Mouse (Mus musculus) embryonic fibroblast, embryonic 13.5 days (primary cell): ENCODE measurements around the gene Mfsd5.

Source experiments
- CTCF ChIP-seq: IDR thresholded peaks from 2 replicates; pipeline ENCODE4 v1.5.1; 2011; ENCODE audit warnings: mild to moderate bottlenecking, control low read depth, low read length, moderate library complexity, borderline replicate concordance; ENCODE audit not compliant: insufficient read depth
- POLR2A ChIP-seq: IDR thresholded peaks from 2 replicates; pipeline ENCODE4 v1.6.1; 2011; ENCODE audit warnings: low read depth, mild to moderate bottlenecking, control low read depth, low read length, moderate library complexity

DNA sequence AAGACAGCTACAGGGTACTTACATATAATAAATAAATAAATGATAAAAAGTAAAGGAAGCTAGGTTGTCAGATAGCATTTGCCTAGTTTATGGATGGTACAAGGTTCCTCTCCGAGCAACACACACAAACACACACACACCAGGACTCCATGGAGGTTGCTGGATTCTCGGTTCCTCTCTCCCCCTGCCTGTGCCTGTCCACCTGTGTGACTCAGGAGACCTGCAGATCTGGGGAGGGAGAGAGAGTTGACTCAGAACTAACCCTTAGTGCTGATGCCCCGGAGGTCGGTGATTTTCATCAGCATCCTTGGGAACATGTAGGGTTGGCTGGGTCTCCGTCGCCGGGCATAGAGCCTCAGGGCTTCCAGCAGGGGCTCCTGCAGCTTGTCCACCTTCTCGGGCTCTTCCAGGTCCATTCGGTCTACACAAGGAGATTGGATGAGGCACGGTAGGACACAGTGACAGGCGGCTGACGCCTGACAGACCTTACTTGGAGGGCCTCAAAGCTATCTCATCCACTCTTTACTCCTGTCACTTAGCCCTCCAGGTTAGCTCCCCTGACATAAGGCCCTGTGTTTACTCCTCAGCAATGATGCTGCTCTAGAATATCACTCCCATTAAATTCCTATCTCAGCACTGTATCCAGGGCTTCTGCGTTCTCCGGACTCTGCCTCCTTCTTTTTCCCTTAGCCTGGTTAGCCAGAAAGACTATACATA is 40.6 kb upstream of the Mfsd5 start:
- TF ChIP-seq CTCF (no peak), POLR2A (no peak)
